Mouse (Mus musculus) neural tube, embryonic 13.5 days (tissue): ENCODE results near the gene Clic5. TPM values are rescaled to one million over a fixed set of nuclear protein-coding genes. Genes with fewer than 3 reads are reported as not detected.

ENCODE experiments used
- ATAC-seq: fragments of 200-750 bp; cut with Nextera tagmentation; 2 replicates; pipeline ENCODE4 v1.8.0; 2017; ENCODE audit warnings: low read depth, mild to moderate bottlenecking, moderate TSS enrichment, moderate library complexity
- H3K27ac ChIP-seq: fragments of 300-500 bp; sonication (generic); replicated peaks from 2 replicates; pipeline ENCODE4 v1.5.1; 2015; ENCODE audit warnings: moderate library complexity, mild to moderate bottlenecking, inconsistent platforms
- H3K27me3 ChIP-seq: fragments of 300-500 bp; sonication (generic); 2 replicates; pipeline ENCODE4 v1.6.1; 2015; ENCODE audit warnings: mild to moderate bottlenecking, inconsistent platforms
- H3K36me3 ChIP-seq: fragments of 300-500 bp; sonication (generic); 2 replicates; pipeline ENCODE4 v1.6.1; 2015; ENCODE audit warnings: mild to moderate bottlenecking, inconsistent platforms
- H3K4me1 ChIP-seq: fragments of 300-500 bp; sonication (generic); replicated peaks from 2 replicates; pipeline ENCODE4 v1.6.1; 2015; ENCODE audit warnings: inconsistent platforms
- H3K4me2 ChIP-seq: fragments of 300-500 bp; sonication (generic); 2 replicates; pipeline ENCODE4 v1.6.1; 2015; ENCODE audit warnings: inconsistent platforms, mild to moderate bottlenecking, moderate library complexity
- H3K4me3 ChIP-seq: fragments of 300-500 bp; sonication (generic); 2 replicates; pipeline ENCODE4 v1.5.1; 2015; ENCODE audit warnings: mild to moderate bottlenecking, inconsistent platforms
- H3K9ac ChIP-seq: fragments of 300-500 bp; sonication (generic); 2 replicates; pipeline ENCODE4 v1.6.1; 2015; ENCODE audit warnings: moderate library complexity, mild to moderate bottlenecking, inconsistent platforms
- H3K9me3 ChIP-seq: fragments of 300-500 bp; sonication (generic); 2 replicates; pipeline ENCODE4 v1.6.1; 2016; ENCODE audit warnings: inconsistent platforms
- WGBS: fragments of 180-500 bp; shearing (Covaris S2); methylation state at CpG from one replicate; pipeline ENCODE4 v1.1.7; 2015; 5-methylcytosine and 5-hydroxymethylcytosine counted together
- polyA plus RNA-seq: library from polyadenylated mRNA; unstranded; fragments of >200 nt; fragmentation: Nextera tagmentation; extraction: Ambion mirVana; gene quantifications from 2 replicates; pipeline ENCODE4 v1.2.1, GENCODE M21; 2015

Clic5 gene
- polyA plus RNA-seq, 1 experiment from 2014 or later, result 0.18 TPM

DNA sequence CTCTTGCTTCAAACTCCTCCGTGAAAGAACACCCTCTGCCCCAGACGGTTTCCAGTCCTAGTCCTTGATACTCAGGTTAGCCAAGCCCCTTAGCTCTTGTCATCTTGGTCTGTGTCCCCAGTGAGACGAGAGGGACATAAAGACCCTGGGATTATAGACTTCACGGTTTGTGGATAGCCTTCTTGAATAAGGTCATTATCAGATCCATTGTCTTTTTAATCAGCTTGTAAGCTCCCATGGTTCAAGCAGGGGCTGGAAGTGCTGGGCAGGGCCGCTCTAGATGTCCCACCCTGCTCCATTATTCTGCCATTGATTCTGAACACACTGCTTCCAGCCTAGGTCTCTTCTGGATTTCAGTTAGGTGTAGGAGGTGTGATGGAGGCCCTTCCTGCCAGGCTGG is 55.7 kb downstream of the Clic5 start:
- Histone ChIP-seq H3K4me1 (peaks cover 6% of the 10 kb centered on the region; the same call in 1 of the 2 replicates), H3K36me3 (no peaks in the 10 kb centered on the region), H3K4me2 (no peak overlapping the region), H3K9ac (no peak overlapping the region), H3K27ac (no peak overlapping the region), H3K4me3 (no peak overlapping the region), H3K27me3 (no peaks in the 10 kb centered on the region), H3K9me3 (0 out of 2 replicates have a peak, but pooled peaks cover 4% of the 10 kb centered on the region)
- WGBS, result 23% methylated on average over 5 of the region's 5 CpGs
- no peak for ATAC-seq

DNA sequence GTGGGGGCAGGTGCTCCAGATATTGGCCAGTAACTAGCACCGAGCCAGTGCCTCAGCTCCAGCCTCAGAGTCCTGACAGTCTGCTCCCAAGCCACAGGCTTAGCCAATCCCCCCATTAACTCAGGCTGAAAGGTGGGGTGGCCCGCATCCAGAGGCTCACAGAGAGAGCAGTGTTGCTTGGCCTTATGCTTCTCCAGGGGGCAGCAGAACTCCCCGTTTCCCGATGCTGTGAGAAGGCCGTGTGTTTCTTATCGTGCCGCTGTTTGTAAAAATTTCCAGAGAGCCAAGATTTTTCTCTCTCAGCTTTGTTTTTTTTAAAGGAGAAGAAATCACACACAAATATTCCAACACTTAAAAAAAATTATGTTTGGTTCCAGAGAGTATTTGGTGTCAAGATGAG is 56.2 kb downstream of the Clic5 start:
- Histone ChIP-seq H3K9me3 (0 out of 2 replicates have a peak, but pooled peaks cover 4% of the 10 kb centered on the region), H3K27ac (no peak overlapping the region), H3K36me3 (no peaks in the 10 kb centered on the region), H3K9ac (no peak overlapping the region), H3K27me3 (no peaks in the 10 kb centered on the region), H3K4me1 (0 out of 2 replicates have a peak, but pooled peaks cover under 1% of the 10 kb centered on the region), H3K4me3 (no peak overlapping the region), H3K4me2 (no peak overlapping the region)
- WGBS, result 38% methylated on average over 7 of the region's 7 CpGs
- no peak for ATAC-seq

DNA sequence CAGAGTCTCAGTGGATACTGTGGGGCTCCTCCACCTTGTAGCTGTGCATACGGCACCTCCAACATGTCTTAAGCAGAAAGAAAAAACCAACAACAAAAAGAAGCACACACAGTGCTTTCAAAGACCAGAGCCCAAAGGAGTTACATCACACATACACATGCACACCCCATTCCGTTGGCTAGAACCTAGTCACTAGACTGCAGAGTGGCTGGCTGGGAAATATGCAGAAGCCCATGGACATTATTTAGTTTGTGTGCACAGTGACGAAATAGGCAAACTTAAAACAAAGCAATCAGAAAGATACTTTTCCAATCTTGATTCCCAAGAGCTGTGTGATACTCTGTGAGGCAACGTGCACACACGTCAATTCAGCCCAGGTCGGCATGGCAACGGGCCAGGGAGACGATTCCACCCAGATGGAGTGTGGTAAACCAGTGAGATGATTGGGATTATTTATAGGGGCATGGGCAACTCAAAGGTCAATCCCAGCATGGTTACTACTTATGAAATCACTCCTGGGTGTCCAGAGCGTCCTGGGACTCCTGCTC is 57.8 kb downstream of the Clic5 start:
- Histone ChIP-seq H3K9me3 (no peaks in the 10 kb centered on the region), H3K27ac (no peak overlapping the region), H3K36me3 (no peaks in the 10 kb centered on the region), H3K4me1 (no peaks in the 10 kb centered on the region), H3K4me2 (no peak overlapping the region), H3K9ac (no peak overlapping the region), H3K27me3 (no peaks in the 10 kb centered on the region), H3K4me3 (no peak overlapping the region)
- WGBS, result 64% methylated on average over 9 of the region's 9 CpGs
- ATAC-seq, result no peak

GRCm38 (mm10) chr17:44249544-44249943 is 61.2 kb downstream of the Clic5 start:
- Histone ChIP-seq H3K4me3 (no peak overlapping the region), H3K27me3 (peaks cover 5% of the 10 kb centered on the region; the same call in 1 of the 2 replicates), H3K4me1 (peaks cover 3% of the 10 kb centered on the region; the same call in 1 of the 2 replicates), H3K9me3 (no peaks in the 10 kb centered on the region), H3K4me2 (no peak overlapping the region), H3K9ac (no peak overlapping the region), H3K36me3 (no peaks in the 10 kb centered on the region), H3K27ac (no peak overlapping the region)
- ATAC-seq, result no peak
- 84% methylated on average over 4 of the region's 4 CpGs for WGBS

GRCm38 (mm10) chr17:44252653-44253052 is 64.3 kb downstream of the Clic5 start:
- H3K36me3 ChIP-seq, result no peaks in the 10 kb centered on the region
- peaks cover 14% of the 10 kb centered on the region for H3K27me3 ChIP-seq
- no peak overlapping the region for H3K4me3 ChIP-seq
- no peak for ATAC-seq
- H3K4me2 ChIP-seq, result no peak overlapping the region
- H3K9ac ChIP-seq, result no peak overlapping the region
- H3K9me3 ChIP-seq, result no peaks in the 10 kb centered on the region
- 74% methylated on average over 3 of the region's 3 CpGs for WGBS
- peaks cover 5% of the 10 kb centered on the region; the same call in 1 of the 2 replicates for H3K4me1 ChIP-seq
- H3K27ac ChIP-seq, result no peak overlapping the region

- H3K9ac ChIP-seq, result no peak overlapping the region
- peaks cover 16% of the 10 kb centered on the region for H3K27me3 ChIP-seq
- H3K4me1 ChIP-seq, result peaks cover 5% of the 10 kb centered on the region; the same call in 1 of the 2 replicates
- WGBS, result 63% methylated on average over 8 of the region's 8 CpGs
- H3K4me3 ChIP-seq, result no peak overlapping the region
- H3K27ac ChIP-seq, result no peak overlapping the region
- H3K4me2 ChIP-seq, result no peak overlapping the region
- no peaks in the 10 kb centered on the region for H3K9me3 ChIP-seq
- H3K36me3 ChIP-seq, result no peaks in the 10 kb centered on the region
- ATAC-seq, result no peak
Measured at GRCm38 (mm10) chr17:44254698-44255097, 66.3 kb downstream of the Clic5 start.

DNA sequence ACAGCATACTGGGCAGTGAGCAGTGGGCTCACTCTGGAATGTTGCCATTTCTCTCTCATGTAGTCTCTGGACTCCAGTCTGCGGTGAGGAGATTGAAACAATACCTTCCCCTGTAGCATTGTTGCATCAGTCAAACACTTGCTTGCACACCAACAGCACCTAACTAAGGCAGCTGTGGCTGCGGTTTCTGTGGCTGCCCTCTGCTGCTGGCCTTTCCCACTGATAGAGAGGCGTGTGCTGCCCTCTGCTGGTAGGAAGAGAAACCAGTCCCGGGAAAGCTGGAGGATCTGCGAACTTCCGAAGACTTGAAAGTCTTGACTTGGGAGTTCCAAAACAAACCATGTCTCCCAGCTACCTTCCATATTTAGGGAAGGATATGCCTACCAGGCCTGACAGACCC is 68.2 kb downstream of the Clic5 start:
- Histone ChIP-seq H3K4me1 (peaks cover 5% of the 10 kb centered on the region; the same call in 1 of the 2 replicates), H3K4me3 (no peak overlapping the region), H3K36me3 (no peaks in the 10 kb centered on the region), H3K9me3 (no peaks in the 10 kb centered on the region), H3K4me2 (no peak overlapping the region), H3K27ac (no peak overlapping the region), H3K27me3 (peaks cover 23% of the 10 kb centered on the region), H3K9ac (no peak overlapping the region)
- 5% methylated on average over 6 of the region's 6 CpGs for WGBS
- peak; percentile 44; the same call in 1 of the 2 replicates for ATAC-seq

GRCm38 (mm10) chr17:44259245-44259644 is 70.9 kb downstream of the Clic5 start:
- Histone ChIP-seq H3K27me3 (peaks cover 25% of the 10 kb centered on the region), H3K4me3 (no peak overlapping the region), H3K9ac (no peak overlapping the region), H3K36me3 (no peaks in the 10 kb centered on the region), H3K4me1 (peaks cover 5% of the 10 kb centered on the region; the same call in 1 of the 2 replicates), H3K4me2 (no peak overlapping the region), H3K9me3 (no peaks in the 10 kb centered on the region), H3K27ac (no peak overlapping the region)
- WGBS, result 37% methylated on average over 6 of the region's 6 CpGs
- no peak for ATAC-seq

- peak; percentile 90 for ATAC-seq
- Histone ChIP-seq H3K9me3 (no peaks in the 10 kb centered on the region), H3K4me3 (no peak overlapping the region), H3K36me3 (no peaks in the 10 kb centered on the region), H3K27me3 (peaks cover 25% of the 10 kb centered on the region), H3K4me1 (no peaks in the 10 kb centered on the region), H3K9ac (no peak overlapping the region), H3K4me2 (no peak overlapping the region), H3K27ac (no peak overlapping the region)
- WGBS, result 34% methylated on average over 9 of the region's 15 CpGs
Measured at GRCm38 (mm10) chr17:44261594-44262202, 73.3 kb downstream of the Clic5 start.

DNA sequence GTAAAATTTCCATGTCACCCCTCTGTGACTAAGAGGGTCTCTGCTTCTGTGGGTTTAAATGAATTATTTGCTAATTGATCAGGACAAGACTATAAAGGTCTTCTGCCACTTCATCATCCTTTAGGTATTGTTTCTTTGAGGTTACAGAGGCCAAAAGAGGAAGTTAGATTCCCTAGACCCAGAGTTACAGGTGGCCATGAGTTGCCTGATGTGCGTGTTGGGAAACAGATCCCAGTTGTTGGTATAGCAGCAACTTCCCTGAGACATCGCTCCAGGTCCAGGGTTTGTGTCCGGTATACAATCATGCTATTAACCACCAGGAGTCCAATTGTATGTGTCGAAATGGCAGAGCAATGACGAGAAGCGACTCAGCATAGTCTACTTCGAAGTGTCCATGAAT is 81.7 kb downstream of the Clic5 start:
- no peaks in the 10 kb centered on the region for H3K27me3 ChIP-seq
- H3K4me2 ChIP-seq, result no peak overlapping the region
- H3K27ac ChIP-seq, result no peak overlapping the region
- no peak for ATAC-seq
- no peaks in the 10 kb centered on the region for H3K36me3 ChIP-seq
- H3K4me1 ChIP-seq, result no peaks in the 10 kb centered on the region
- WGBS, result 90% methylated on average over 7 of the region's 7 CpGs
- no peak overlapping the region for H3K9ac ChIP-seq
- no peak overlapping the region for H3K4me3 ChIP-seq
- no peaks in the 10 kb centered on the region for H3K9me3 ChIP-seq

DNA sequence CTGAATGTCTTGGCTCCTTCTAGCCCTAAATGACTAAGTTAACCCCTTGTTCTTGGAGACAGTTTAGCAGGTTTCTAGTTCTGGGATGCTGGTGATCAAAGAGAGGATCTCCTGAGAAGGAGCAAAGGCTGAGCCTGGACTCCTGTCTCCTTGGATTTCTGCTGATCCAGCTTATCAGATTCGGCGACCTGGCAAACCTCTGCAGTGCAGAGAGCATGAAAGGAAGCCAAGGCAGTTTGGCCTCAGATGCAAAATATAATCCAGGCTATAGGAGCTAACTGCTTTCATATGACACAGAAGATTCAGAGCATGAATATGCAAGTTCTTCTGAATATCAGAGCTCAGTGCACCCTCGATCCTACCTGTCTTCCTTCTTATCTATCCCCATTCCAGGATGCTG is 83.0 kb downstream of the Clic5 start:
- Histone ChIP-seq H3K4me2 (no peak overlapping the region), H3K27me3 (no peaks in the 10 kb centered on the region), H3K27ac (no peak overlapping the region), H3K9me3 (no peaks in the 10 kb centered on the region), H3K4me3 (no peak overlapping the region), H3K9ac (no peak overlapping the region), H3K4me1 (no peaks in the 10 kb centered on the region), H3K36me3 (no peaks in the 10 kb centered on the region)
- no peak for ATAC-seq
- WGBS, result 91% methylated on average over 3 of the region's 3 CpGs

- no peak overlapping the region for H3K4me2 ChIP-seq
- H3K4me1 ChIP-seq, result no peaks in the 10 kb centered on the region
- no peaks in the 10 kb centered on the region for H3K36me3 ChIP-seq
- no peak overlapping the region for H3K27ac ChIP-seq
- no peak for ATAC-seq
- H3K27me3 ChIP-seq, result no peaks in the 10 kb centered on the region
- H3K9me3 ChIP-seq, result no peaks in the 10 kb centered on the region
- H3K4me3 ChIP-seq, result no peak overlapping the region
- no peak overlapping the region for H3K9ac ChIP-seq
Measured at GRCm38 (mm10) chr17:44274804-44275203, 86.4 kb downstream of the Clic5 start.

DNA sequence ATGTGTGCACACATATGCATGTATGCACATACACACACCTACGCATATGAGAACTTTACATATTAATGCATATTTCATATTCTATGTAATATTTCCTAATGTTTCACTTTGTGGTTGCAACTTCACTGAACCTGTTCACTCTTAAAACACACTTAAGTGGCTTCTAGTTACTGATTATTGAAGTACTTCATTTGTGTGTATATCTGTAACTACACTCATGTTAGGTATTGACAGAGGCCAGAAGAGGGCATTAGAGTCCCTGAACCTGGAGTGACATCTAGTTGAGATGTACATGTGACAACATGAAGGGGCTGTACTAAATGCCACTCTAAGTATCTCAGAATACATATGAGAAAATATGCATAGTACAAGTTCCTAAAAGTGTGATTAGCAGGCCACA is 99.9 kb downstream of the Clic5 start:
- no peaks in the 10 kb centered on the region for H3K36me3 ChIP-seq
- H3K4me3 ChIP-seq, result no peak overlapping the region
- H3K9me3 ChIP-seq, result no peaks in the 10 kb centered on the region
- no peak overlapping the region for H3K9ac ChIP-seq
- no peak overlapping the region for H3K4me2 ChIP-seq
- no peak for ATAC-seq
- WGBS, result 98% methylated on average over 1 of the region's 1 CpGs
- no peaks in the 10 kb centered on the region for H3K27me3 ChIP-seq
- H3K27ac ChIP-seq, result no peak overlapping the region
- H3K4me1 ChIP-seq, result no peaks in the 10 kb centered on the region
